Mouse (Mus musculus): ENCODE data around the gene Zfp706. TPM values are rescaled to one million over a fixed set of nuclear protein-coding genes. Genes with fewer than 3 reads are reported as not detected.

Zfp706 gene
- 100 to 1,000 TPM; 214 to 231 (median 227) TPM for total RNA-seq (2022)

GRCm38 (mm10) chr15:37007233-37007958, at the start of gene Zfp706:
Gene Zfp706 (minus strand): TSS chr15:37007773.
- DNase-seq (ENCODE audit: low spot score) = peak; percentile 97

GRCm38 (mm10) chr15:37054582-37054981, 47.0 kb upstream of the Zfp706 start:
- DNase-seq (ENCODE audit: low spot score) = no peak

- DNase-seq (ENCODE audit: low spot score) = no peak
These were observed 45.7 kb upstream of the Zfp706 start for GRCm38 (mm10) chr15:37053085-37053762.

GRCm38 (mm10) chr15:37047403-37047802, 39.8 kb upstream of the Zfp706 start:
- DNase-seq (ENCODE audit: low spot score) = no peak

- no peak for DNase-seq (ENCODE audit: low spot score)
These were observed 39.0 kb upstream of the Zfp706 start for GRCm38 (mm10) chr15:37046586-37046985.

- no peak for DNase-seq (ENCODE audit: low spot score)
These were observed 38.6 kb upstream of the Zfp706 start for GRCm38 (mm10) chr15:37046131-37046530.

- no peak for DNase-seq (ENCODE audit: low spot score)
These were observed 37.9 kb upstream of the Zfp706 start for GRCm38 (mm10) chr15:37045456-37045855.

GRCm38 (mm10) chr15:37042559-37042958, 35.0 kb upstream of the Zfp706 start:
- no peak for DNase-seq (ENCODE audit: low spot score)

- peak; percentile 41 for DNase-seq (ENCODE audit: low spot score)
These were observed 33.6 kb upstream of the Zfp706 start for GRCm38 (mm10) chr15:37041214-37041613.

- no peak for DNase-seq (ENCODE audit: low spot score)
These were observed 31.1 kb upstream of the Zfp706 start for GRCm38 (mm10) chr15:37038666-37039065.

- DNase-seq (ENCODE audit: low spot score) = no peak
These were observed 30.1 kb upstream of the Zfp706 start for GRCm38 (mm10) chr15:37037704-37038103.

GRCm38 (mm10) chr15:37036481-37037156, 29.0 kb upstream of the Zfp706 start:
- DNase-seq (ENCODE audit: low spot score) = peak; percentile 12

GRCm38 (mm10) chr15:37034155-37034554, 26.6 kb upstream of the Zfp706 start:
- DNase-seq (ENCODE audit: low spot score) = no peak

- DNase-seq (ENCODE audit: low spot score) = no peak
These were observed 25.9 kb upstream of the Zfp706 start for GRCm38 (mm10) chr15:37033431-37033830.

- DNase-seq (ENCODE audit: low spot score) = no peak
These were observed 24.0 kb upstream of the Zfp706 start for GRCm38 (mm10) chr15:37031334-37032150.

GRCm38 (mm10) chr15:37030929-37031328, 23.4 kb upstream of the Zfp706 start:
- no peak for DNase-seq (ENCODE audit: low spot score)

- no peak for DNase-seq (ENCODE audit: low spot score)
These were observed 20.4 kb upstream of the Zfp706 start for GRCm38 (mm10) chr15:37027956-37028355.

- DNase-seq (ENCODE audit: low spot score) = no peak
These were observed 18.9 kb upstream of the Zfp706 start for GRCm38 (mm10) chr15:37026458-37026857.

GRCm38 (mm10) chr15:37020581-37021245, 13.1 kb upstream of the Zfp706 start:
- no peak for DNase-seq (ENCODE audit: low spot score)

- no peak for DNase-seq (ENCODE audit: low spot score)
These were observed 11.9 kb upstream of the Zfp706 start for GRCm38 (mm10) chr15:37019434-37019833.

- no peak for DNase-seq (ENCODE audit: low spot score)
These were observed 4.3 kb upstream of the Zfp706 start for GRCm38 (mm10) chr15:37011897-37012296.
